Mouse (Mus musculus) mouse trophoblast stem cell (cell line): ENCODE data around the gene Ccdc34.
"Not testable (repeated sequence)": the region's sequence is repeated elsewhere in the genome, so short reads cannot be mapped to it uniquely, and the experiment has no call there.

Source experiments
- in situ Hi-C, 2 experiments: fragments of 300-500 bp; cut with MseI, MboI; formaldehyde crosslinking; loops; 2 replicates in 1 of 2; 3 replicates in 1 of 2; pipeline ENCODE4 v1.15.1; 2025

The Ccdc34 gene

DNA sequence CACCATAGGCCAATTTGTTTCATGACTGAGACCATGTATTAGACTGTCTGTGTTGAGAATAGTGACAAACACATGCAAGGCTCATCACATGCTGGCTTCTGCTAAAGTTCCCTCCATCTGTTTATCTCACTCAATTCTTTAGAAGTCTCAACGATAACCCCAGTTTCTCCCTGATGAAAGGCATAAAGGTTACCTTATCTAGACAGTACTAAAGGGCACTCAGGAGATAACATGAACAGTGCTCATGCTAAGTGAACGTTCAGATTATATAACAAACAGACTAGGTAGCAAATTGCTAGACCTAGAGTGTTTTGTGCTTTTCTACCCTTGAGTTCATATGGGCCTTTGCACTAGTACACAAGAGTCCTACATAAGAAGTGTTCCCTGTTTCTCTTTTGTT lies 59.6 kb downstream of the Ccdc34 start:
- in situ Hi-C loops: no loop called here

DNA sequence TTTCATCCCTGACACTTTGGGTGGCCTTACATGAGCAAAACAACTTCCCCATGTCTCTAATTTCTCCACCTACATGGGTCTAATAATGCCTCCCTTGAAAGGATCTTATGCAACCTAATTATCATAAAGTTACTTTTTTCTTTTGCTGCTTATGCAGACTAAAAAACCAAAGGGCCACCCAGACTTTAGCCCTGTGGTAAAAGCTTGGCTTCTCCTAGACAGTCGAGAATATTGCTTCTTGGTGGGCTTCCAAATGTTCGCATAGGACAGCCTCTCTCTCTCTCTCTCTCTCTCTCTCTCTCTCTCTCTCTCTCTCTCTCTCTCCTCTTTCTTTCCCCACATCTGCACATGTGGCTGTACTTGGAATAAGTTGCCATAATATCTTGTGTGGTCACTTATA lies 60.0 kb downstream of the Ccdc34 start:
- in situ Hi-C loops: no loop called here

DNA sequence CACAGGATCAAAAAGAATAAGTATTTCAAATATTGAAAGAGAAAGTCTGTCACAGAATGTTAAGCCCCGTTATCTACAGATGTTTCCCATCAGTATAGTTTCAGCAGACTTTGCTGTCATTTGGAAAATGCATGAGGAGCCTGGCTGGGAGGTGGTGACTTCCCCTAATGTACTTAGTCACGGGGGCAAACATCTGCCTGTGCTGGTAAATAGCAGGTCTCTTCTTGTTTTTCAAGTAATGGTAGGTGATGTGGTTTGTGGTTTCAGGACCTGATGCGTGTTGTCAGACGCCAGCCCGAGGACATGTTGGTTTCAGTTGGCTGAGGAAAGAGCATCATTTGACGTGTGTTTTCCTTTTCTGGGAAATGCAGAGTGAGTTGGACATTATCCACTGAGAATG lies 62.9 kb downstream of the Ccdc34 start:
- in situ Hi-C loops: no loop called here

DNA sequence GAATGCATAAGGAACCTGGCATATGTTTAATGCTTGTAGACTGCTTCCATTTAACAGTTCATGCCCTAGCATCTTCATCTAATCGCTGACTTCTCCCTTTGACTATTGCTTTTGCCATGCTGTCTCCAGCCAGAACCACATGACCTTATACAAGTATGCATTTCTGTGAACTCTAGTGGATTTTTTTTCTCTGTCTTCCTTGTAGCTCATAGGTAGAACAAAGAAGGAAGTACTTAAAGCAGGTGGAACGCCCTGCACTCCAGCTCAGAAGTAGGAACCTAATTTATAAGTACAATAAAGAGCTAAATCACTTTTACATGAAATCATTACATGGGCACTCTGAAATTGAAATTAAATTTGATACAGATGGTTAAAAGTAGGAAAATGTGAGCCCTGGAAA lies 65.4 kb downstream of the Ccdc34 start:
- in situ Hi-C loops: no loop called here

DNA sequence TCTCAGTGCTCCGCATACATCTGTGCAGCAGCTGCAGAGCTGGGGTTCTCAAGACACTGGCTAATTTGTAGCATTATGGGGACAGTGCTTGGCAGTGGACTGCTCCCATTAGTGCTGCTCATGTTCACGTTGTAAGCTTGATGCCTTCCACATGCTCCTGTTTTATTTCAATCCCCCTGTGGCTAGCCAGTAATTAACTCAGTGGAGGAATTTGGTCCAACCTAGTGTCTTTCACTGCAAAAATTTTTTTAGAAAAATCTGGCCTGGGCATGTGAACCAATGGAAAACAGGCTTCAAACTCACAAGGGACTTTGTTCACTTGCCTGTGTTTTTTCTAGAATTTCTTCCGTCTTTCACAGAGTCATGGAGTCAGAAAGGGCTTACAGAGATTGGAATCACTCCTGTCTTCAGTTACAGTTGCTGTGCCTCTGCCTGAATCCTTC lies 68.1 kb downstream of the Ccdc34 start:
- in situ Hi-C loops: no loop called here

DNA sequence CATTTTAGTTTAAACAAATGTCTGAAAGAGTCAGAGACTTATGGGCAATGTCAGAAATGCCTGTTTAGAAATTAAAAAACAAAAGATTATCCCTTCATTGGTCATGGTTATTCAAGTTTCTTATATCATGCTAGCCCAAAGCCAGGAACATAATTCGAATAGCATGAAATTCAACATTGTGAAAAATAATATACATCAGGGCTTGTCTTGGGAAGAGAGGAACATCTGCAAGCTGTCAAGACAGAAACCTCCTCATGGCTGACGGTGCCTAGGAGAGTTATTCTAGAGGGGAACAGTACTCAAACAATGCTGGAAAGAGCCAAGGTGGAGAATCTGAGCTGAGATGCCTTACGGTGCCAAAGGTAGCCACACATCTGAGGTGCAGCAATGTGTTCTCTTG lies 96.5 kb downstream of the Ccdc34 start:
- in situ Hi-C loops: no loop called here

DNA sequence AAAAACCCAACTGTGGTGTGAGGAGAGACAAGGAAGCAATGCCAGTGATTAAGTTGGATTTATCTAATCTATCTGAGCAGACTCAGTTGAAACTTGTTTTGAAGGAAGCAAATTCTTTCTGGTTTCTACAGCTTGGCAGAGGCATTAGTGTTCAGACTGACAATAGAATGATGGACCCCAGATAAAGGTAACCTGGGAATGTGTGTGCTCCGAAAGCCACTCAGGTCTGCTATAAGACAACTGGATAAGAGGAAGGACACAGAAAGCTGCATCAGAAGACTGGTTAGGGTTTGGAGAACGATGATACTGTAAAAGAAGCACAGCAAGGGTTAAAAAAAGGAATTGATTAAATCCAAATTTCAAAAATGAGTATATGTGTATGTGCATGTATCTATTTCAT lies 111.8 kb downstream of the Ccdc34 start:
- in situ Hi-C loops: no loop called here

DNA sequence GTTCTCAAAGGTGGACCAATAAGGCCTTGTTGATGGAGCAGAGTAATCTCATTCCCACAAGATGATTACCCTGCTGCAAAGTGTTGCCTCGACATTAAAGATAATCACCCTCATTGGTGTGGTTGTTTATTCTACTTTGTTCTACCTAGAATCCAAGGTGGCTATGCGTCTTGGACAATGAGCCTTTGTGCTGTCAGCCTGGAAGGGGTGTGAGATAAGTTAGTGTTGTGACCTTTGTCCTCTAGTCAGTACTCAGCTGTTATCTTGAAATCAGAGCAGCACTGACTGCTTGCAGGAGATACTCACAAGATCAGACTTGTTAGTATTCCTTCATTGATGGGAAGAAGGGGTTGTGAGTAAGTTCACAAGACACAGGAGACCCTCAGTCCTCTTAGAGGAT lies 114.0 kb downstream of the Ccdc34 start:
- in situ Hi-C loops: no loop called here

DNA sequence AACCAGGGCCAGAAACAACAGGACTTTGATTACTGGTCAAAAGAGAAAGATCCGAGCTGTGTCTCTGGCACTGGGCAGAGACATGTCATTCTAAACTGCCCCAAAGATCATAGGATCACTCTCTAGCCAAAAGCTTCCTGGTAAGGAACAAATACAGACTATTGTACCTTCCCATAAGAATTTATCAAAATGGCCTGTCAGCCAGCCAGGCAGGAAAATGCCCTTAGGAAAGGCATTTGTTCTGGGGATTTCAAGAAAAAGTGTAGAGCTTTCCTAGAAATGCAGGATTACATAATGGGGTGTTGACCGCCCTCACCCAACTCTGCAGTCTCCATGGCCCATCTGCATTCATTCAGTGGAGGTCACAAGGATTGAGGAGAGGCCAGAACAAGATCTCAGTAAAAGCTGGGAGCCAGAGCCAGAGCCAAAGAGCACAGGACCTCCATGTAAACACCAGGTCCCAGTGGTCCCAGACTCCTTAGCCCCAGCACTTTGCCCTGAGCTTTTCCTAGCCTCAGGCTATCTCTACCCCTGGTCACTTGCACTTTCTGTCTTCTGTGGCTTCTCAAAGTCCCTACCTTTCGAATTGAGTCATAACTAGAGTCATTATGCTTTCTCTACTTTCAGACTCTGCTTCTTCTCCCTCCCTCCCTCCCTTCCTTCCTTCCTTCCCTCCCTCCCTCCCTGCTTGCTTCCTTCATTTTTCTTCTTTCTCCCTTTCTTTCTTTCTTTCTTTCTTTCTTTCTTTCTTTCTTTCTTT lies 115.9 kb downstream of the Ccdc34 start:
- in situ Hi-C loops: no loop called here

DNA sequence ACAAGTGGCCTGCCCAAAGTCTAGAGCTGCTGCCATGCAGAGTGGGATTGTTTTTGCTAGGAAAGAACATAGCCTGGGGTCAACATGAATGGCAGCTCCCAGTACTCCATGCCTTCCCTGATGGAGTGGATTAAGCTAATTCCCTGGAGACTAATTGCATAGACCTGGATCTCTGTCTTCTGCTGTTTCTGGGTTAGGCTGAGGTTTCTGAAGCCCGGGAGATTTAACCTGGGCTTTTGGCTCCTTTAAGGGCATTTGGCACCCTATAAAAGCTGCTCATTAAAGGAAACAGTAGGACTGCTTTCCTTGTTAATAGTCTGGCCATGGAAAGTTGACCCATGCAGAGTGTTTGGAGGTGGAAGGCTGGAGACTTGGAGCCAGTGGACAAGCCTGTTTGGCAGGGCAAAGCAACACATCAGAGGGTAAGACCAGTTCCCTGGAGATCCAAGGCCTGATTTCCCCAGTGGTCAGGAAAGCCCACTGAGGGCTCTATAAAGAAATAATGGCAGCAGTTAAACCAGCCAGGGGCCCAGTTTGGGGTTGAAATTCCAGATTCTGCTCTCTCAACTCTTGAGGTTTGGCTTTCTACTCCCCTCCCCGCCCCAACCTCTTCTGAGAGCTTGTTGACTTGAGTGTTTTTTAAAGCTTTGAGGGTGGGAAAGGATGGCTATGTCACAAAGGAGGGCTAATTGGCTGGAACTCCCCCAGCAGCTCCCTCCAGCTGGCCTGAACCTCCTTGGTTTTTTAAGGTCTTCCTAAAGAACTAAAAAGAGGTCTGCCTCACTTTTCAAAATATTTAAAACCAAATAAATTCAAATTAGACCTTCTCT lies 117.4 kb downstream of the Ccdc34 start:
- in situ Hi-C loops: no loop called here

DNA sequence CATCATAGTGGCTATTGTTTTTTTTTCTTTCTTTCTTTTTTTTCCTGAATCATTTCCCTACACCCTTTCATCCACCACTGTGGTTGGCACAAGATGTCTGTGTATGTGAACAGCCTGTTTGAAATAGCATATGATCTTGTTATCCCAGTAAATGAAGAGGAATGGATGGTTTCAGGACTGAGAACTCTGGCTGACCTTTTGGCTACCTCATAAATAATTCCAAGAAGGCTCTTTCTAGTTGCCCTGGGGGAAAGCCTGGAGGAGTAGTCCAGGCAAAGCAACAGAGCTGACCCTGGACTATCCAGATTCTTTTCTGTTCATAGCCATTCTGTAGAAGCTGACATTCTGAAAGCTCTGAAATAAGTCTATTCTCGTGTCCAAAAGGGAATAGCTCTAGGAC lies 119.7 kb downstream of the Ccdc34 start:
- in situ Hi-C loops: no loop called here

DNA sequence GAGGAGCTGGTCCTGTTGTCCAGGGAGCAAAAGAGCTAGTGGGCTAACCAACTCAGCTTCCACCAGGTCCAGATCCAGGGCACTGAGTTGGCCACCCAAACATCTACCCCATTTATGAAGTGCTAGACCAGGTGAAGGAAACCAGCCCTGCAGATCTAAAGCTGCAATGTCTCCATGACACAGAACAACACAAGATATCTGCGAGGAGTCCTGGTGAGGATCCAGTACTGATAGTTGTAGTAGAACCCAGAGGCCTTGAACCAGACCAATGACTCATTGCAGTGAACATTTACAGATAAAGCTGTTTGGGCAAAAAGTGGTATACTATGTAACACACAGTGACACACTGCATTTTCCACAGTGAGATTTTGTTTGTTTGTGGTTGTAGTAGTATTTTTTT lies 120.5 kb downstream of the Ccdc34 start:
- in situ Hi-C loops: no loop called here

DNA sequence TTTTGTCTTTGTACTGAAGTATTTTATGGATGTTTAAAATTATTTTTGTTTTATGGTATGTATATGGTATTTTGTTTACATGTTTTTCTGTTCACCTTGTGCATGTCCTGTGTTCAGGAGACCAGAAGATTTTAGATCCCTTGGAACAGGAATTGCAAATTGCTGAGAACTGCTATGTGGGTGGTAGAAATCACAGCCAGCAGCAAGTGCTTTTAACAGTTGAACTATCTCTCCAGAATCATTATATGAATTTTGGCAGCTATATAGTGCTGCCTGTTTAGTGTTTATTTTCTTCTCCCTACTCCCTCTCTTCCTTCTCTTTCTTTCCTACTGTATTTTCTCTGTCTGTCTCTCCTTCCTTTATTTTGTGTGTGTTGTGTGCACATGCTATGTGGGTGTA lies 130.4 kb downstream of the Ccdc34 start:
- in situ Hi-C loops: not testable (repeated sequence)

DNA sequence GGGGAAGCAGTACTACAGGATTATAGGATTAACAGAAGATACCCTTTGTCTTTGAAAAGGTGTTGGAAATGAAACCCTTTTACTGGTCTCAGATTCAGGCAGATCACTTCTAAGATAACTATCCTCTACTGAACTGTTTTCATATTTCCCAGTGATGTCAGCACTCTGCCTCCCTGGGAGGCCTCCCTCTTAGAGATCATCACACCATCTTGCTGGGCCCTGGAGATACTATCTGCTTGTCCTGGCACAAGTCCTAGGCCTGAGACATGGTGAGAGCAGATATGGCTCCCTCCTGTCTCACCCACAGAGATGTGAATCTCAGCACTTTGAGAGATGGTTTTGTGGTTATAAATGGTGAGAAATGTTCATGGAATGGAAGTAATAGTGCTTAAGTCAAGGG lies 131.6 kb downstream of the Ccdc34 start:
- in situ Hi-C loops: no loop called here

DNA sequence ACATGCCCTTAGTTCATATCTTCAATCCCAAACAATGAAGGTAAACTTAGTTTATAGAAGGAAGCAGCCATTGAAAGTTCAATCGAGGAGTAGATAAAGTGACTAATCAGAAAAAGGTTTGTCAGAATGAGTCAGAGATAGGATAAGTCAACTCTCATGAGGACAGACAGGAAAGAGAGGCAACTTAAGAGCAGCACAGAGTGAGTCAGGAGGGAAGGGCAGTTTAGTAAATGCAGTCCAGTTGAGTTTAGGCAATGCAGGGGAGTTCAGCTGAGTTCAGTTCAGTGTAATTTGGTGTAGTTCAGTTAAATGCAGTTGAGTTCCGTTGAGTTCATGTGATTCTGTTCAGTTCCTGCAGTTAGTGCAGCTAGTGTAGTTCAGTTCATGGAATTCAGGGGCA lies 138.7 kb downstream of the Ccdc34 start:
- in situ Hi-C loops: no loop called here

DNA sequence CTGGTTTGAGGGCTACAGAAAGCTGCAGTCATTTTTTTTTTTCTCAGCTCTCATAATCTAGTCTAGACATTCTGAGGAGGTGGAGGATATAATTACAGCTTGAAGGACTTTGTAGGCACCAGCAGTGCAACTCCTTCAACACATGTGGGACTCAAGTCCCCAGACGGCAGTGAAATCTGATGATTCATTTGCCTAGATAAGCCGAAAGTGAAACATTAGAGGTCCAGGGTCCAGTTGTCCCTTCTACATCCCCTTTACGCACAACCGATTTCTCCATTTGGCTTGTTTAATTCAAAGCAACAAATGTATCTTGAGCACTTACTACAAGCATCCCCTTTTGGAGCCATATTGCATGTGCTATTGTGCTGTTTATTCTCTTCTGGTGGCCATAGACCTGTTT lies 147.4 kb downstream of the Ccdc34 start:
- in situ Hi-C loops: no loop called here

DNA sequence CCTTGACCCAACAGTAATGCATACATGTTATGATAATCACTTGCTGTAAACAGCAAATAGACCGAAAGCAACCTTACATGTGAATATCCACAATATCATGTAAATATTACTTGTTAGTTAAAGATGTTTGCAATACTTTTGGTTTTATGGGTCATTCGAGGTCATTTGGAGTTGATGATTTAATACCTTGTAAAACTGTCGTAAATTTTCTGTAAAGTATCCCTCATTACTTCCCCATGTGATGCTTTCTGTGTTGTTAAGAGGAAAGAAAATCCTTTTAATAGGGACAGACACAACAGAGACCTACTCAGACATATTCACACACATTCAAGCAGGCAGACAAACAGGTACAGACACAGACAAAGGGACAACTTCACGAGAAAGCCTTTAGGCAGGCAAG lies 150.1 kb downstream of the Ccdc34 start:
- in situ Hi-C loops: no loop called here

DNA sequence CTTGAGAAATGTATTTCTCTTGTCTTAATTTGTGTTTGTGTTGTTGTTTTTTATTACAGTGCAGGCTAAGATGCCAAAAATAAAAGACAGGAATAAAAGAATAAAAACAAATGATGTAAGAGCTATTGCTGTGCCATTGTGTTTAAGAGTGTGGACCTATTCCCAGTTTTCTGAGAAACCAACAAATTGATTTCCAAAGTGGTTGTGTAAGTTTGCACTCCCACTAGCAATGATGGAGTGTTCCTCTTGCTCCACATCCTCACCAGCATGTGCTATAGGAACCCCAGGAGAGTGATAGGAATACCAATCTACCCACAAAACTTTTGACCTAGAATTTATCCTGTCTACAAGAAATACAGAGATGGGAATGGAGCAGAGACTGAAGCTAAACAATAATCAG lies 150.7 kb downstream of the Ccdc34 start:
- in situ Hi-C loops: no loop called here

DNA sequence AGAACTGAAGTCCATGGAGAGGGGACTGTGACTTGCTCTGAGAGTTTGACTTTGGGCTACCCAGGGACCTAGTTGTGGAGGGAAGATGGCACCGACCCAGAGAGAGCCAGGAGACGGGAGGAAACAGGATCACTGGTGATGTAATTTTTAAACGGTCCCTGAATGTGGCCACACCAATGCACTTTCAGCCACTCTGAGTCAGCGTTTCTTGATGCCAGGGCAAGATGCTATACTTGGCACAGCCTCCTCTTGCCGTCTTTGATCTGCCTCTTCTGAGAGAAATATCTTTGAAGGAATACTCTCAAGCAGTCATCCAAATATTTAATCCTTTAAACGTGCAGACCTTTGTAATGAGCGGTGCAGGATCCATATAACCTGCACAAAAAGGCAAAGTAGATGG lies 154.8 kb downstream of the Ccdc34 start:
- in situ Hi-C loops: no loop called here

DNA sequence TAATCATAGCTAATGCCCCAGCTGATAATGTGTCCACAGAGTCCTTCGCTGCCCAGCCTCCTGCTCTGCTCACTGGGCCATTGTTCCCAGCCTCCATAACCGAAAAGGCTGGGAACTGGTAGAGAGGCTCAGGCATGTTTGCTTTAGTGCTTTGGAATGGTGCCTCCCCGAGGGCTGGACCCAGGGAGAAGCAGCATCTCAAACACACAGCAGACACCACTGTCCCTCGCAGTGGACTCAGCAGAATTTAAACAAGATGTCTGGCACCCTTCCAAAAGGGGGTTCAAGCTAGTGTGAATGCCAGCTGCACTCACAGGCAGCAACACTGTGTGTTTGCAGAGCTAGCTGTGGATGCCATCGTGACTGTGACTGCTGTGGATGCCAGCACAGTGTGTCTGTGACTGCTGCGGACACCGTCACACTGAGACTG lies 156.2 kb downstream of the Ccdc34 start:
- in situ Hi-C loops: no loop called here

DNA sequence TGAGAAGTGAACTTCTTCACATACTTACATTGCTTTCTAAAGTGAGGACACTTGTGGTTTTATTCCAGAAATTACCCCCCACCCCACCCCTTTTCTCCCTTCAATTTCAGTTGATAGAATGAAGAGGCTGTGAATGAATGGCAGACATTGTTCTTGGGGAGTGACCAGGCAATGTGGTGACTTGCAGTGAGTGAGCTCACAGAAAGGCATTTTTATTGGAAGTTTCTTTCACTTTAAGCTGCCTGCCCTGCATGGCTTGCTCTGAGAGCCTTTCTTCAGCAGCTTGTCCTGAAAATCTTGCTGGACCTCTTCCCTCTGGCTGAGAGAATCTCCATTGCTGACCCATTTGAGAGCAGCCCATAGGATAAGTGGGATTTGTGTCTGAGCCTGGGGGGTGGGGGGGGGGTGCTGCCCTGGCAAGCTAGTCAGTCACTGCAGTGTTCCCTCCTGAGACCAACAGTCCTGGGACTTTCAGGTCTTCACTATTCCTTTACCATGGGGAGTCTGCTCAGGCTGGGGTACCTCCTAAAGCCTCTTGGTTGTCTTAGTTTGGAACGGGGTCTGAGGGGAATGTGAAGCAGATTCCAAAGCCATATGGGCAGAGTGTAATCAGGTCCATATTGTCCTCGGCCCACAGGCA lies 159.3 kb downstream of the Ccdc34 start:
- in situ Hi-C loops: no loop called here

DNA sequence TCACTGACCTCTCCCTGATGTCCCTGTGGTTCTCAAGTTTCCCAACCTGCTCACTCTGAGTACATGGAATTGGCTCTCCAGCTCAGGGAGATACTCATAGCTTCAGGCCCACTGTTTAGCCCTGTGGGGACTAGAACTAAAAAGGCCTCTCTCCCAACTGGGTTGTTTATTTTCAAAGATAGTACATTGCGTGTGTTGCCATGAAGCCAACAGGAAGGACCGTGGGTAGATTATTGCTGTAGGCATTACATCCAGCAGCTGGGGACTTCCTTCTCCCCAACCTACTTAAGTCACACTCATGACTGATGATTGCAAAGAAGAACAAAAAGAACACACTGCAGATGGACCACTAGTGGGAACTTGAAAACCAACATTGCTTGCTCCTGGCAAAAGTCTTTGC lies 159.8 kb downstream of the Ccdc34 start:
- in situ Hi-C loops: no loop called here

DNA sequence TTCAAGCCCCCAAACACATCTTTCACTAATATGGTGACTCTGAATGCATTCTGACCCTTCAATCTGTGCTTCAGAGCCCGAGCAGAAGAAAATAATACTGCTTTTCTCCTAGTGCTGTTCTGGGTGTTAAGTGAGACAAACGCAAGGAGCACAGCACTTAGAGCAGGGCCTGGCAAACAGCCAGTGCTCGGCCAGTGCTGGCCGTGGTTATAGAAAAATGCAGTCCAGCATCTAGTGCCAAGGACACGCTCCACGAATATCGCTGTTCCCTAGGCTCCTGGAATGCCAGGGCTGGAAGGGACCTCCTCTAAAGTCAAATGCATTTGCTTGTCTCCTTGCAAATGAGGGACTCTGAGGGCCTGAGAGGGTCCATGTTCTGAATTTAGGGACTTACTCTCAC lies 160.3 kb downstream of the Ccdc34 start:
- in situ Hi-C loops: no loop called here
